Mouse (Mus musculus) heart, adult 2 months (tissue): ENCODE data around the gene Xrcc1.
A peak's percentile ranks its signal among the peaks of the same experiment; 100 is the strongest.

Experiments
- CTCF ChIP-seq: fragments of 200-600 bp; IDR thresholded peaks from 2 replicates; pipeline ENCODE4 v1.8.1; 2022; ENCODE audit warnings: antibody characterized with exemption, mild to moderate bottlenecking, moderate library complexity
- POLR2A ChIP-seq: fragments of 200-500 bp; IDR thresholded peaks from 2 replicates; pipeline ENCODE4 v1.6.1; 2011; ENCODE audit warnings: mild to moderate bottlenecking, low read depth, low read length, control low read depth; ENCODE audit not compliant: insufficient read depth

DNA sequence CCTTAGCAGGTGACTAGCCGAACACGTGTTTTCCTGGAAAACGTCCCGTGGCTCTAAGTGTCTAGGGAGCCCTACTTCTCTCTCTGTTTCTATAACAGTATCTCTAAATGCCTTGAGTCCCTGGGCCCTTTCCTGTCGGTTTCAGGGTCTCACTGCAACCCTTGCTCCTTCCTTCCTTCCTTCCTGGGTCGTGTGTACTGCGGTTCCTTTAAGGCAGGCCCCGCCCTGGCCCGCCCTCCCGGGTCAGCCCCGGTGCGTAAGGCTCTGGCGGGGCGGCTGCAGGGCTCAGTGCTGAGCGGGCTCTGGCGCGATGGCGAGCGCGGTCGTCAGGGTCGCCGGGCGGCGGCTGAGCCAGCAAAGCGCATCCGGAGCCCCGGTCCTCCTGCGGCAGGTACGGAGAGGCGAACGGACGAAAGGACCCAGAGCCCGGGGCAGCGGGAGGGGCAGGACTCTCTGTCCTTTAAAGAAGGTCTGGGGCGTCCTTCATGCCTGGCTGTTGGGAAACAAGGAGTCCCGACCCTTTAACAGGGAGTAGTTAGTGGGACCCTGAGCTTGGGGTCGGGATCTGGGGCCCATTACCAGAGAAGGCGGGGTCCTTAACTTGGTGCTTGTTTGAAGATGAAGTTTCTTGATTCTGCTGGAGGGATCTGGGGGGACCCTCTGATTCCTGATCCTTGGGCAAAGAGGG is 47.7 kb downstream of the Xrcc1 start:
- TF ChIP-seq POLR2A (peak; percentile 65), CTCF (0 out of 2 replicates have a peak, but pooled peaks have one; percentile 1)
